Mouse (Mus musculus) midbrain, embryonic 10.5 days (tissue): ENCODE results near the gene Stc2. TPM values are rescaled to one million over a fixed set of nuclear protein-coding genes. Genes with fewer than 3 reads are reported as not detected.

Source experiments
- DNase-seq: peaks from one replicate; pipeline ENCODE4 v3.0.0-alpha.2; 2017; ENCODE audit warnings: low spot score
- H3K27ac ChIP-seq: fragments of 300-500 bp; sonication (generic); replicated peaks from 2 replicates; pipeline ENCODE4 v1.5.1; 2016; ENCODE audit warnings: mild to moderate bottlenecking
- H3K27me3 ChIP-seq: fragments of 300-500 bp; sonication (generic); 2 replicates; pipeline ENCODE4 v1.6.1; 2016; ENCODE audit warnings: low read depth, mild to moderate bottlenecking; ENCODE audit not compliant: poor library complexity, severe bottlenecking
- H3K36me3 ChIP-seq: fragments of 300-500 bp; sonication (generic); 2 replicates; pipeline ENCODE4 v1.6.1; 2016; ENCODE audit warnings: mild to moderate bottlenecking, moderate library complexity
- H3K4me1 ChIP-seq: fragments of 300-500 bp; sonication (generic); 2 replicates; pipeline ENCODE4 v1.6.1; 2016
- H3K4me3 ChIP-seq: fragments of 300-500 bp; sonication (generic); 2 replicates; pipeline ENCODE4 v1.5.1; 2016; ENCODE audit warnings: mild to moderate bottlenecking, moderate library complexity
- H3K9me3 ChIP-seq: fragments of 300-500 bp; sonication (generic); replicated peaks from 2 replicates; pipeline ENCODE4 v1.6.1; 2016; ENCODE audit warnings: mild to moderate bottlenecking
- WGBS: fragments of 180-500 bp; shearing (Covaris S2); methylation state at CpG from one replicate; pipeline ENCODE4 v1.1.7; 2016; 5-methylcytosine and 5-hydroxymethylcytosine counted together
- polyA plus RNA-seq: library from polyadenylated mRNA; unstranded; fragments of >200 nt; fragmentation: Nextera tagmentation; extraction: Ambion mirVana; gene quantifications from 2 replicates; pipeline ENCODE4 v1.2.1, GENCODE M21; 2016

The Stc2 gene
- 0.84 and 2.0 TPM in 2 replicates for polyA plus RNA-seq

DNA sequence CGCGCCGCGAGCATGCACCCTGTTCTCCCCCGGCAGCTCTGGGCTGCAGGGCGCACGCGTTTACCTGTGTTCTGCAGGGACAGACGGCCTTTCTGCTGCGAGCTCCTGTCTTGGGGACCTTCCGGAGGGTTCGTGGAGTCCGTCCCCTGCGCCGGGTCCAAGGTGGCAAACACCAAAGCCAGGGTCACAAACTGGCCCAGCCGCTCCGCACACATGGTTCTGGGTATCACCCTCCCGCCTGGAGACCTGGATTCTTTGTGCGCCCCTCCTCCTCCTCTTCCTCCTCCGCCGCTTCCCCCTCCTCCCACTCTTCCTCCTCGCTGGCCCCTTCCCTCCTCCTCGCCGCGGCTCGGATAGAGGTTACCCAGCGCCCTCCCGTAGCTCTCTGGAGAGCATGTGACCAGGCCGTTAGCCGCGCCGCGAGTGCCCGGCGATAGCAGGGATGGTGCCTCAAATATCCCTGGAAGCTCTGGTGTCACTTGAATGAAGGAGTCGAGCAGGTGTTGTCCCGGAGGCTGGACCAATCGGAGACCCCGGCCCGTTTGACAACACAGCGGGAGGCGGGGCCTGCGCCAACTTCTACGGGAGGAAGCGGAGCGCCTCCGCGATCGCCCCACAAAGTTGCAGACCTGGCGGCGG lies at the start of gene Stc2:
TSS of gene Stc2 (minus strand) at position 427 of the 639 bp plus-strand sequence.
- Histone ChIP-seq H3K27ac (peak within 1 kb of the TSS; percentile 66; the same call in 1 of the 2 replicates), H3K36me3 (no peaks in the 10 kb centered on the region), H3K4me1 (peaks cover 39% of the 10 kb centered on the region), H3K9me3 (no peaks in the 10 kb centered on the region), H3K27me3 (peaks cover 63% of the 10 kb centered on the region), H3K4me3 (peak within 1 kb of the TSS; percentile 69)
- DNase-seq = peak; percentile 85
- under 1% methylated on average over 50 of the region's 51 CpGs for WGBS

DNA sequence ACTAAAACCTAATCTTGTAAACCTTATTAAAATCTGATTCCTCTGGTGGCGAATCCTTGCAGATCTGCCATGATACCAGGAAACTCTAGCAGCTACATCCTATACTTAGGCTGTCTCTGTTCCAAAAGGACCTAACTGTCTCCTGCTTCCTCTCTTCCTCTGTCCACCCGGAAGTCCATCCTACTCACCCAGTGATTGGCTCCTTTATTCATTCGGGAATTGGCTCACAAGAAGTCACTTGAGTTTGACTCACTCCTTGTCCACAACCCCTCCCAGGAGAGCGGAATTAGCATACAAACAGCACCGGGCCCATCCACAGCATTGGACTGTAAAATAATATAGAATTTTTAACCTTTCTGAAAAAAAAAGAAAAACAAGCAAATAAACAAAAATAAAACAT lies 47.2 kb upstream of the Stc2 start:
- Histone ChIP-seq H3K36me3 (no peaks in the 10 kb centered on the region), H3K4me3 (no peak overlapping the region), H3K27ac (no peak overlapping the region), H3K9me3 (no peaks in the 10 kb centered on the region), H3K4me1 (no peaks in the 10 kb centered on the region), H3K27me3 (no peaks in the 10 kb centered on the region)
- WGBS = 79% methylated on average over 5 of the region's 5 CpGs
- no peak for DNase-seq

DNA sequence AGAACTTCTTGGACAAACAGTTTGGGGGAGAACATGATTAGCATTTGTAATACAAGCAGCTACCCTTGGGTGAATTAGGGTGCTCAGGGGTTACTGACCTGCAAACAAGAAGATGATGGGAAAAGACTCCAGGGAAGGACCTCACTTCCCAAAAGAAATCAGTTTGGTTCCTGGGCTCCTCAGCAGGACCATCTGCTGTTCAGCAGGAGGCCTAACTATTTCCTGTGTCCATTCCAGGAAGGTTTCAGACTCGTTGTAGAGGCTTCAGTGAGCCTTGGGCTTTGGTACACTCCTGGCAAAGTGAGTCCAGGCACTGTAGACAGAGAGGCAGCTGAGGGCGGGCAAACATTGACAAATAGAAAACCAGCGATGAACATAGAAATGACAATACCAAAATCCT lies 42.5 kb upstream of the Stc2 start:
- Histone ChIP-seq H3K27me3 (no peaks in the 10 kb centered on the region), H3K36me3 (no peaks in the 10 kb centered on the region), H3K4me1 (no peaks in the 10 kb centered on the region), H3K4me3 (no peak overlapping the region), H3K9me3 (peaks cover 6% of the 10 kb centered on the region; the same call in 1 of the 2 replicates), H3K27ac (no peak overlapping the region)
- no peak for DNase-seq
- 77% methylated on average over 3 of the region's 3 CpGs for WGBS

DNA sequence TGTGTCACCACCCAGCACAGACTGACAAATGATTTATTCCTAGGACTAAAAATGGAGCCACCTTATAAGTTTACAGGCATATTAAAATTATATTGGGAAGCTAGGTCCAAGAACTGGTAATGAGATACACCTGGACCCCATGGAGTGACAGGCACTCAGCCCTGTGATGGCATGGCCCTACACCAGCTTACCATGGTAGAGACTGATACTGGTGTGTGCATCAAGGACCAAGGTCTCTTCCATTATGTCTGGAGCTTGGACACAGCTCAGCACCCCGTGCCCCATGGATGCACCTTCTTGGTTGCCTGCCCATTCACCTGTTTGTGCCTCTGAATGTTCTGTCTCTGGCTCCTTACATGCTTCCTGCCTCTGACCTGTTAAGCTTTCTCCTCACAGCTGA lies 36.9 kb upstream of the Stc2 start:
- H3K27me3 ChIP-seq = no peaks in the 10 kb centered on the region
- H3K9me3 ChIP-seq = peaks cover 6% of the 10 kb centered on the region; the same call in 1 of the 2 replicates
- no peaks in the 10 kb centered on the region for H3K4me1 ChIP-seq
- H3K27ac ChIP-seq = no peak overlapping the region
- DNase-seq = no peak
- no peak overlapping the region for H3K4me3 ChIP-seq
- H3K36me3 ChIP-seq = no peaks in the 10 kb centered on the region
- 75% methylated on average over 1 of the region's 1 CpGs for WGBS

DNA sequence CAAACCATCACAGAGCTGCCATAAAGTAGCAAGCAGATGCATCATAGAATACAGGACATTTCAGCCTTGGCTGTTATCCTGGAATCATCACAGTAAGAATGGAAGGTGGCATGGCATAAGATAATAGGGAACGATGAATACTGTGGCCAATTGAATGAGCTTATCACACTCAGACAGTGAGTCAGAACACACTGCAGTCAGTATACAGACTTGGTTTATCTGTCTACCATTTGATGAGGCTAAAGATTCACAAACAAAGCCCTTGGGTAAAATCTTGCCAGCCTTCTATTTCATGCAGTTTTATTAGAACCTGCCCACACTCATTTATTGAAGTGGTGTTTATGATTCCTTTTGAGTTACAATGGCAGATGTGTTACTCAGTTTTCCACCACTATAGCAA lies 33.2 kb upstream of the Stc2 start:
- Histone ChIP-seq H3K36me3 (no peaks in the 10 kb centered on the region), H3K9me3 (no peaks in the 10 kb centered on the region), H3K27me3 (no peaks in the 10 kb centered on the region), H3K27ac (no peak overlapping the region), H3K4me1 (no peaks in the 10 kb centered on the region), H3K4me3 (no peak overlapping the region)
- WGBS = 87% methylated on average over 1 of the region's 1 CpGs
- DNase-seq = no peak

DNA sequence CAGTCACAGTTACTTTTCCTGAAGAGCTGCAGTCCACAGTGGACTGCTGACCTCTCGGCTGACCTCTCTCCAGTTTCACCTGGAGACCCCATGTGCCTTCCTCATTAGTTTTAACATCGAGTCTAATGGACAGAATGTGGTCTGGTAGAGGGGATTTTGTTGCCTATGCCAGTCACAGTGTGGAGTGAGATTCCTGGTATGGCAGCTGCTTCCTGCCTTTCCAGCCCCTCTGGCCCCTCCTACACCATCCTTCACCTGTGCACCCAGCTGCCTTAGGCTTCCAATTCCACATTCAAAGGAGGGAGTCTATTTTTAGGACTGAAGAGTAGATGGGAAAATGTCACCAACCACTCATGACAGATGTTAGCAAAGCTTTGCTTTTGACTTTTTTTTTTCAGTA lies 28.7 kb upstream of the Stc2 start:
- Histone ChIP-seq H3K4me3 (no peak overlapping the region), H3K36me3 (no peaks in the 10 kb centered on the region)
- 73% methylated on average over 2 of the region's 2 CpGs for WGBS

DNA sequence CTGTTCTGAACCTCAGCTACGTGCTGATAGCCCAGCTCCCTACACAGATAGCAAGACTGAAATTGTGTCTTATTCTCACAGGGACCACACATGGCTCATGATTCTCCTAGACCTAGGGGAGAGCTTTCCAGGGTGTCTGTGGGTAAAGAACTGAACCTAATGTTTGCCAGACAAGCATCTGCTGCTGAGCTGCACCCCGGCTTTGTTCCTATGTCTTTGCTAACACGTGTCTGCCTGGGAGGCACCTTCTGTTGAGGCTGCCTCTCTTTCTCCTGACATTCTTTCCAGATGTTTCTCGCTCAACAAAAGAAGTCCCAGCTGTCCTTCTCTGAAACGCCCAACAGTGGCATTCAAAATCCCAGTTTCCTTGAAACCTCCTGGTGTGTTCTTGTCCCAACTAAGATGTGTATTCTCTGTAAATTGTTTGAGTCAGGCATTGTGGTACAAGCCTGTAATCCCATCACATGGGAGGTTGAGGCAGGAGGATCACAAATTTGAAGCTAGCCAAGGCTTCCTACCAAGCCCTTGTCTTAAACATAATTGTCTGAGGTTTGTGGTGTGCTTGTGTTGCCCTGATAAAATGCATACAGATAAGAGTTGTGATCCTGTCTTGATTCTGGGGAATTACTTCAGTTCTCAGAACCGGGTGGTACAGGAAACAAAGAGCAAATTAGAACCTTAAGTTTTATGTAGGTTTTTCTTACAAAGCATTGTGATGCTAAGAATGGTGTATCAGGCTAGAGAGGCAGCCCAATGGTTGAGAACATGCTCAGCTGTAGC lies 27.0 kb upstream of the Stc2 start:
- no peaks in the 10 kb centered on the region for H3K4me1 ChIP-seq
- H3K4me3 ChIP-seq = no peak overlapping the region
- no peaks in the 10 kb centered on the region for H3K36me3 ChIP-seq
- no peaks in the 10 kb centered on the region for H3K27me3 ChIP-seq
- no peak overlapping the region for H3K27ac ChIP-seq
- H3K9me3 ChIP-seq = no peaks in the 10 kb centered on the region
- no peak for DNase-seq
- 70% methylated on average over 6 of the region's 6 CpGs for WGBS

More for the DNA sequence above, 28.7 kb upstream of the Stc2 start:
- no peak overlapping the region for H3K27ac ChIP-seq
- DNase-seq = no peak
- H3K27me3 ChIP-seq = no peaks in the 10 kb centered on the region
- H3K4me1 ChIP-seq = no peaks in the 10 kb centered on the region
- no peaks in the 10 kb centered on the region for H3K9me3 ChIP-seq

DNA sequence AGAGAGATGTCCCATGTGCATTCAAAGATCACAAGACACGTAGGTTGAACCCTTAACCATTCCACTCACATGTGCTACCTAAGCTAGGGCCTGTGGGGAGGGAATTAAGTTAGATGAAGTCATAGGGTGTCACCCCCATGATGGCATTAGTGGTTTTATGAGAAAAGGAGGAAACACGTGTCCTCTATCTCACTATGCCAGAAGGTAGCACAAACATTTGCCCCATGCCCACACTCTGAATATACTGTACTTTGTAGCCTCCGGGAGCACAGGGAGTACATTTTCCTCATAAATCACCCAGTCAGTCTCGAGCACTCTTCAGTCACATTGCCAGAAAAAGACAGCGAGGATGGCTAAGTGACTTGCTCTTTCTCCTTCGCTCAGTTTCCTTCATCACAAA lies 24.2 kb upstream of the Stc2 start:
- H3K9me3 ChIP-seq = no peaks in the 10 kb centered on the region
- H3K27me3 ChIP-seq = no peaks in the 10 kb centered on the region
- 89% methylated on average over 6 of the region's 6 CpGs for WGBS
- no peak overlapping the region for H3K27ac ChIP-seq
- H3K4me3 ChIP-seq = no peak overlapping the region
- no peaks in the 10 kb centered on the region for H3K4me1 ChIP-seq
- H3K36me3 ChIP-seq = no peaks in the 10 kb centered on the region
- DNase-seq = no peak

DNA sequence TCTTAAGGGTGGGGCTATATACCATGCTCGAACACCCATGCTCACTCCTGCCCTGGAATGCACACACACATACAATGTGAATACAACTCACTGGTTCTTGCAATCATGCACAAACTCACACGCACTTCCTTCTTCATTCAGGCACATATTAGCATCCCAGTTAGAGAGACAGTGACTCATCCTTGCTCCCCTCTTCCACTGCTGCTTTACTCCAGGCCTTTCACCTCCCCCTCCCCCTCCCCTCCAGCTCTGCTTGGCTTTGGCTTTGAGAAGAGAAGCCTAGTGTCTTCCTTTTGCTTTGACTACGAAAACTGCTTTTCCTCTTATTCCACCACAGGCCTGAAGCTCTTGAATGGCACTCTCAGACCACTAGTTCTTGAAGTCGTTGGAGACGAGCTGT lies 22.5 kb upstream of the Stc2 start:
- no peak overlapping the region for H3K27ac ChIP-seq
- WGBS = 83% methylated on average over 5 of the region's 5 CpGs
- no peaks in the 10 kb centered on the region for H3K9me3 ChIP-seq
- no peaks in the 10 kb centered on the region for H3K36me3 ChIP-seq
- no peaks in the 10 kb centered on the region for H3K4me1 ChIP-seq
- no peak for DNase-seq
- H3K4me3 ChIP-seq = no peak overlapping the region
- no peaks in the 10 kb centered on the region for H3K27me3 ChIP-seq

DNA sequence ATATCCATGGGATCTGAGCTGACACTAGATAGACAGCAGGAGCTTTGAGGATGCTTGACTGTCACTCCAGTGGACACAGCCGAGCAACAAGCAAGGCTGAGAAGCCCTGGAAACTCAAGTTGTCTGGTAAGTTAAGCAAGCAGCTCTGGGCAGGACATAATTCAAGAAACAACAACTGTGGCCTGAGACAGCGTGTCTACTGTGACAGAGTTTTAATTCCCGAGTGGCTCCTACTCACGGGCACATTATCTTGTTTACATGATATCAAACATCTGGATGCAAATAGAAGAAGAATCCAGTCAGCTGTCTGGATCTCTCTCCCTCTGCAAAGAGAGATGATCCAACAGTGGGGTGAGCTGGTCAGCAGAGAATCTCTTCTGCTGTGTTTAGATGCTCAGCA lies 19.0 kb upstream of the Stc2 start:
- H3K9me3 ChIP-seq = no peaks in the 10 kb centered on the region
- H3K27me3 ChIP-seq = no peaks in the 10 kb centered on the region
- H3K36me3 ChIP-seq = no peaks in the 10 kb centered on the region
- 79% methylated on average over 4 of the region's 4 CpGs for WGBS
- no peak overlapping the region for H3K27ac ChIP-seq
- H3K4me3 ChIP-seq = no peak overlapping the region
- no peaks in the 10 kb centered on the region for H3K4me1 ChIP-seq
- no peak for DNase-seq

DNA sequence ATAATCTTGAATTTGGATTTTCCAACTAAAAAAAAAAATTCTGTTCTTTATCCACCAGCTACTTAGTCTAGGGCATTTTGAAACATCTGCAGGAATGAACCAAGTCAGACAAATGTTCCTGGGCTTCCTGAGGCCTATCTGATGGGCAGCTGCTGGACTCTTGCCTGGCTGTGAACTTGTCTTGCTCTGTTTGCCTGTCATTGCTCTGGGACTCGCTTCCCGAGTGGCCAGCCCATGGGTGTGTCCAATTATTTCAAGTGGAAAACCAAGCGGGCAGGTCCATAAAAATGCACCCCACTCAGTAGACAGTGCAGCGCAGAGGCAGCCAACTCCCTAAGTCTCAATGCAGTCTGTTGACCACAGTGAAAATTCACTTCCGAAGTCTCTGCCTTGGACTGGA lies 17.7 kb upstream of the Stc2 start:
- no peaks in the 10 kb centered on the region for H3K4me1 ChIP-seq
- WGBS = 95% methylated on average over 5 of the region's 5 CpGs
- H3K4me3 ChIP-seq = no peak overlapping the region
- no peak overlapping the region for H3K27ac ChIP-seq
- H3K9me3 ChIP-seq = no peaks in the 10 kb centered on the region
- no peaks in the 10 kb centered on the region for H3K27me3 ChIP-seq
- H3K36me3 ChIP-seq = no peaks in the 10 kb centered on the region
- no peak for DNase-seq

DNA sequence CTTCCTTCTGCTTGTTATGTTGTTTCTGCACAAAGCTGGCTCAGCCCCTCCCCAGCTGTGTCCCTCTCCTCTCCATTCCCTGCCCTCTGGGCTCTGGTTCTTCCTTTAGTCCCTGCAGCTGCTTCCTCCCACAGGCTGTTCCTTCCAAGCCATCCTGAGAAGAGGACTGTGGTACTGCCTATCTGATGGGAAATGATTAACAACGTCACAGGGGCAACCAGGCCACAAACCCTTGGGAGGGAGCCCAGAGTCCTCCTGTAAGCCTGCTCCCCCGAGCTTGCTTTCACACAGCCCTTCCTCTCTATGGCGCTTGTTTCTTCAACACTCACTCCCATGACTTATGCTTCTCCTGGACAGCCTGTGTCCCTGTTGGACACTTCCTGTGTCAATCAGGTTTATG lies 16.7 kb upstream of the Stc2 start:
- Histone ChIP-seq H3K9me3 (no peaks in the 10 kb centered on the region), H3K4me3 (no peak overlapping the region), H3K36me3 (no peaks in the 10 kb centered on the region), H3K4me1 (no peaks in the 10 kb centered on the region), H3K27me3 (no peaks in the 10 kb centered on the region), H3K27ac (no peak overlapping the region)
- DNase-seq = no peak
- 74% methylated on average over 3 of the region's 3 CpGs for WGBS

DNA sequence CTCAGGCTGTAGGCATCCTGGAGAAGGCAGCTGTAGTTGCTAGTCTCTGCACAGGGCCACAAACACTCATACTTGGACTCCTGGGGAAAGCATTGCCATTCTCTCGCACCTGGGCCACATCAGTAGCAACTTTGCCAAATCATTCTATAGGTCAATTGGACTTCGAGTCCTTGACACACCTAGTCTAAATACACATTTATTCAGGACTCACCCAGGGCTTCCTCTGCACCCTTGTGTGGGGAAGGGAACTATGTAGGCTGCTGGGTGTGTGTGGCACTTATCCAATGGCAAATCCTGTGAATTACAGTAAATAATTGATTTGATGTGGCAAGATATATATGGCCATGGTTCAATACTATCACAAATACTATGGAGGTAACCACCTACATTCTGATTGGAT lies 14.1 kb upstream of the Stc2 start:
- DNase-seq = no peak

More for the DNA sequence above, 14.1 kb upstream of the Stc2 start:
- Histone ChIP-seq H3K9me3 (no peaks in the 10 kb centered on the region), H3K36me3 (no peaks in the 10 kb centered on the region), H3K4me3 (no peak overlapping the region), H3K4me1 (no peaks in the 10 kb centered on the region), H3K27me3 (no peaks in the 10 kb centered on the region), H3K27ac (no peak overlapping the region)
- 92% methylated on average over 2 of the region's 2 CpGs for WGBS
